Mouse (Mus musculus) MEL (cell line): ENCODE measurements at regions not wholly inside any gene's neighbourhood (a gene's known extent, or its start where the extent isn't known, plus 50 kb on each side); places are given as distances from the start of the nearest gene placed in this dataset.

Source experiments
- CTCF ChIP-seq, 3 experiments: IDR thresholded peaks in 2 of 3; conservative IDR thresholded peaks in 1 of 3; 2 replicates each; pipeline ENCODE4 v1.5.1; 2011 to 2012; ENCODE audit warnings: low read length in 3 of 3, low read depth in 2 of 3, mild to moderate bottlenecking in 2 of 3, improper control_type of control experiment in 1 of 3, inconsistent platforms in 1 of 3, mixed read lengths in 1 of 3, moderate library complexity in 1 of 3; ENCODE audit not compliant: control insufficient read depth in 1 of 3, insufficient read depth in 1 of 3, poor library complexity in 1 of 3, severe bottlenecking in 1 of 3
- E2F4 ChIP-seq: IDR thresholded peaks from 2 replicates; pipeline ENCODE4 v1.6.1; 2011; ENCODE audit warnings: low read depth, low read length, improper control_type of control experiment, borderline replicate concordance
- EP300 ChIP-seq, 2 experiments: IDR thresholded peaks; 2 replicates each; pipeline ENCODE4 v1.6.1; 2011; ENCODE audit warnings: improper control_type of control experiment in 2 of 2, low read length in 2 of 2, low read depth in 1 of 2, mild to moderate bottlenecking in 1 of 2
- GABPA ChIP-seq: IDR thresholded peaks from 2 replicates; pipeline ENCODE4 v1.6.1; 2012; ENCODE audit warnings: low read depth, mild to moderate bottlenecking, inconsistent platforms, low read length, improper control_type of control experiment, moderate library complexity
- MAFK ChIP-seq: IDR thresholded peaks from 2 replicates; pipeline ENCODE4 v1.6.1; 2011; ENCODE audit warnings: low read depth, mild to moderate bottlenecking, low read length, improper control_type of control experiment, borderline replicate concordance
- MXI1 ChIP-seq: IDR thresholded peaks from 2 replicates; pipeline ENCODE4 v1.6.1; 2011; ENCODE audit warnings: mild to moderate bottlenecking, low read depth, low read length, improper control_type of control experiment
- POLR2A ChIP-seq, 2 experiments: IDR thresholded peaks; 2 replicates each; pipeline ENCODE4 v1.6.1; 2011 to 2012; ENCODE audit warnings: low read length in 2 of 2, mild to moderate bottlenecking in 2 of 2, control low read depth in 1 of 2, improper control_type of control experiment in 1 of 2, low read depth in 1 of 2, moderate library complexity in 1 of 2; ENCODE audit not compliant: control insufficient read depth in 1 of 2, insufficient read depth in 1 of 2, poor library complexity in 1 of 2
- RCOR1 ChIP-seq: IDR thresholded peaks from 2 replicates; pipeline ENCODE4 v1.6.1; 2012; ENCODE audit warnings: low read depth, mild to moderate bottlenecking, inconsistent platforms, low read length, improper control_type of control experiment
- UBTF ChIP-seq: IDR thresholded peaks from 2 replicates; pipeline ENCODE4 v1.6.1; 2012; ENCODE audit warnings: low read depth, mild to moderate bottlenecking, inconsistent platforms, low read length, improper control_type of control experiment, moderate library complexity, borderline replicate concordance; ENCODE audit not compliant: insufficient read depth
- USF2 ChIP-seq, 2 experiments: IDR thresholded peaks; 2 replicates each; pipeline ENCODE4 v1.6.1; 2011 to 2012; ENCODE audit warnings: improper control_type of control experiment in 2 of 2, low read length in 2 of 2, borderline replicate concordance in 1 of 2, inconsistent platforms in 1 of 2, low read depth in 1 of 2, mild to moderate bottlenecking in 1 of 2; ENCODE audit not compliant: insufficient read depth in 1 of 2
- ZMIZ1 ChIP-seq: IDR thresholded peaks from 2 replicates; pipeline ENCODE4 v1.6.1; 2012; ENCODE audit warnings: low read depth, mild to moderate bottlenecking, inconsistent platforms, low read length, improper control_type of control experiment, moderate library complexity

DNA sequence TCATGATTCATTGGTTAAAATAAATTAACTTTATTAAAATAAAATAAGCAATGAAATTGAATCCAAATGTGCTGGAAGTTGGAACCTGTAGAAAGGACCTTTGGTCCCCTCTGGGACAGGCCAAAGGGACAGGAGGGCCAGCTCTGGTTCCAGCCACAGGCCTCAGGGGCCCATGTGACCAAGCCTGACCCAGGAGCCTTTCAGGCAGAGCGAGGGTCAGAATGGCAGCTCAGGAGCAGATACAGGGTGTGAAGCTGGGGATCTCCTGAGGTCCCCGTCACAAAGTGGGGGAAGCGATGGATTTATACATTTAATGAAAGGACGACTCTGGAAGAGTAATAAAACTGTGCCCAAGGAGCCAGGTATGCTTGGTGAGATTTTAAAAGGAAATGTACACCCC, 244.0 kb upstream of the Irx5 start:
- TF ChIP-seq E2F4, result no peak
- TF ChIP-seq MAFK, result no peak
- TF ChIP-seq CTCF (IDR thresholded peaks at IDR 0.05 in 2 of 3, conservative IDR thresholded peaks at IDR 0.05 in 1 of 3; ENCODE audit: control insufficient read depth in 1 of 3, insufficient read depth in 1 of 3, low read depth in 2 of 3, low read length in 3 of 3, poor library complexity in 1 of 3, severe bottlenecking in 1 of 3), result no peak
- no peak for TF ChIP-seq RCOR1
- no peak for TF ChIP-seq POLR2A (IDR thresholded peaks at IDR 0.05; ENCODE audit: control insufficient read depth in 1 of 2, insufficient read depth in 1 of 2, low read depth in 1 of 2, low read length in 2 of 2, poor library complexity in 1 of 2)
- TF ChIP-seq GABPA, result no peak
- no peak for TF ChIP-seq UBTF
- no peak for TF ChIP-seq ZMIZ1
- TF ChIP-seq EP300 (IDR thresholded peaks at IDR 0.05; ENCODE audit: low read depth in 1 of 2, low read length in 2 of 2), result no peak
- no peak for TF ChIP-seq MXI1
- TF ChIP-seq USF2 (IDR thresholded peaks at IDR 0.05; ENCODE audit: borderline replicate concordance in 1 of 2, insufficient read depth in 1 of 2, low read depth in 1 of 2, low read length in 2 of 2), result no peak
